Comparison of ENCODE assay signal across 24 mouse cellular contexts in the genomic region with DNA sequence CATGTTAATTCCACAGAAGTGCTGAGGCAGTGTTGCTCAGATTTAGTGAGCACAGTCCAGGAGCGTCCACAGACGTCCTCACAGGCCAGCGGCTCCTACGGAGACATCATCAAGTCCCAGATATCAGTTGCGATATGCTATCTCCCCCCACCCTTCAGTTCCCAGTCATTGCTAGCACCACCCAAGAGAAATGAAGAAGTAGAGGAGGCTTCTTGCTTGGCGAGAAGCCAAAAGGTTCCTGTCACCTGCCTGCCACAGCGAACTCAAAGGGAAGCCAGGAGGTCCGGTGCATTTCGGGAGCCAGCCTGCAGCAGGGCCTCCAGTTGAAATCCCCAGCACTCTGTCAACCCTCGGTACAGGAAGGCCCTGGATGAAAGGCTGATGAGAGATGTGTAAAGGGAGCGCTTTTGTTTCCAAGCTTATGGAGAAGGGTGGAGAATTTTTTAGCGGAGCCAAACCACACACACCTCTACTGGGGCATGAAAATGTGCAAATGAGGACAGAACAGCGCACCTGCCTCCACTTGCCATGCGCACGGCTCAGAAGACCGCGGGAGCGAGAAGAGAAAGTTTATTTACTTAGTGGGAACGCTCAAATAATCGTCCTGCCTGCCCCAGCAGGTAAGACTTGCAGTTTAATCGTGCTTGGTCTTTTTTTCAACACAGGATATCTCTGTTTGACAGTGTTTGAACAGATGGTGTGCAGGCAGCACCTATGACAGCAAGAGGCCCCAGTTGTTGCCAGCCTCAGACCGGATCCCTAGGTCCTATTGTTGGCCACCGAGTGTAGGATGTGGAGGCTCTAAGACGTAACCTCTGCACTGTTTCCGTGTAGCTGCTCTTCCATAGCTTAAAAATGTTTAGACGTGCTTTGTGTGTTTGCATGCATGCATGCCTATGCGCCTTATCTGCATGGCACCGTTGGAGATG. TPM values are rescaled to one million over a fixed set of nuclear protein-coding genes. Genes with fewer than 3 reads are reported as not detected.
DNase-seq lines count a peak whose midpoint lies in the region; ATAC-seq and TF ChIP-seq lines count a peak whose summit lies in the region.
"Had no signal": no experiment of that assay in that cellular context is flagged by ENCODE, and none has a peak within 500 bp of the region (broad histone marks: within the 10 kb centered on the region; RNA-seq: fewer than 3 reads in every experiment).

No protein-coding gene starts in this region.

- H3K9me3 ChIP-seq in lung, postnatal 0 days (ENCODE audit: low read length), result no peaks in the 10 kb centered on the region
- peaks cover 7% of the 10 kb centered on the region; the same call in 1 of the 2 replicates for H3K9me3 ChIP-seq in embryonic facial prominence, embryonic 13.5 days
- H3K9me3 ChIP-seq in intestine, embryonic 15.5 days, result no peaks in the 10 kb centered on the region
- peaks cover 9% of the 10 kb centered on the region for H3K9me3 ChIP-seq in stomach, embryonic 16.5 days (replicated peaks; ENCODE audit: control insufficient read depth, low read length)

- no peak overlapping the region for H3K9ac ChIP-seq in lung, postnatal 0 days (replicated peaks; ENCODE audit: low read depth)
- no peak overlapping the region for H3K9ac ChIP-seq in embryonic facial prominence, embryonic 13.5 days
- H3K9ac ChIP-seq in intestine, embryonic 15.5 days, result no peak overlapping the region
- no peak overlapping the region for H3K9ac ChIP-seq in stomach, embryonic 16.5 days (ENCODE audit: low read length)
- H3K9ac ChIP-seq: forebrain, embryonic 13.5 days had no signal

- 27% methylated on average over 28 of the region's 28 CpGs for WGBS in lung, postnatal 0 days
- 71% methylated on average over 28 of the region's 28 CpGs for WGBS in embryonic facial prominence, embryonic 13.5 days
- WGBS in intestine, embryonic 15.5 days, result 48% methylated on average over 28 of the region's 28 CpGs
- 44% methylated on average over 28 of the region's 28 CpGs for WGBS in stomach, embryonic 16.5 days

- ATAC-seq in lung, postnatal 0 days, result no peak
- peak; percentile 58; the same call in 1 of the 2 replicates for ATAC-seq in embryonic facial prominence, embryonic 13.5 days (ENCODE audit: insufficient number of reproducible peaks, insufficient read depth, low FRiP score, low TSS enrichment, low read depth)
- ATAC-seq in intestine, embryonic 15.5 days, result peak; percentile 49
- peak; percentile 79; the same call in 1 of the 2 replicates for ATAC-seq in stomach, embryonic 16.5 days (ENCODE audit: insufficient read depth, low FRiP score)
- ATAC-seq: activated CD4-positive, CD25-positive, alpha-beta regulatory T cell, adult 4 months; forebrain, embryonic 13.5 days; hindbrain, postnatal 0 days; midbrain, embryonic 16.5 days had no signal

- H3K4me2 ChIP-seq in lung, postnatal 0 days (replicated peaks; ENCODE audit: low read depth, low read length), result peak overlapping the region; percentile 19; the same call in 1 of the 2 replicates
- no peak overlapping the region for H3K4me2 ChIP-seq in embryonic facial prominence, embryonic 13.5 days
- H3K4me2 ChIP-seq in intestine, embryonic 15.5 days (replicated peaks), result peak overlapping the region; percentile 18; the same call in 1 of the 2 replicates
- peak overlapping the region; percentile 17; the same call in 1 of the 2 replicates for H3K4me2 ChIP-seq in stomach, embryonic 16.5 days (ENCODE audit: low read depth, low read length)
- H3K4me2 ChIP-seq: forebrain, embryonic 13.5 days; liver, embryonic 11.5 days had no signal

- no peak overlapping the region for H3K4me3 ChIP-seq in lung, postnatal 0 days (ENCODE audit: low read depth, low read length)
- H3K4me3 ChIP-seq in embryonic facial prominence, embryonic 13.5 days, result no peak overlapping the region
- no peak overlapping the region for H3K4me3 ChIP-seq in intestine, embryonic 15.5 days (replicated peaks)
- H3K4me3 ChIP-seq in stomach, embryonic 16.5 days (replicated peaks; ENCODE audit: low read length), result no peak overlapping the region
- H3K4me3 ChIP-seq: erythroblast, embryonic 14.5 days; forebrain, embryonic 13.5 days; hindbrain, embryonic 10.5 days; megakaryocyte, embryonic 14.5 days had no signal

- H3K27ac ChIP-seq in lung, postnatal 0 days (ENCODE audit: low read length), result no peak overlapping the region
- peak overlapping the region; percentile 33; the same call in 1 of the 2 replicates for H3K27ac ChIP-seq in embryonic facial prominence, embryonic 13.5 days
- no peak overlapping the region for H3K27ac ChIP-seq in intestine, embryonic 15.5 days
- H3K27ac ChIP-seq in stomach, embryonic 16.5 days (ENCODE audit: low read length), result peak overlapping the region; percentile 82
- H3K27ac ChIP-seq: forebrain, embryonic 13.5 days; hindbrain, embryonic 10.5 days; hindbrain, postnatal 0 days had no signal

- H3K4me1 ChIP-seq in lung, postnatal 0 days (ENCODE audit: insufficient read depth, low read depth, low read length), result no peaks in the 10 kb centered on the region
- peaks cover 11% of the 10 kb centered on the region for H3K4me1 ChIP-seq in embryonic facial prominence, embryonic 13.5 days
- H3K4me1 ChIP-seq in intestine, embryonic 15.5 days (replicated peaks), result no peaks in the 10 kb centered on the region
- 0 out of 2 replicates have a peak, but pooled peaks cover 2% of the 10 kb centered on the region for H3K4me1 ChIP-seq in stomach, embryonic 16.5 days (ENCODE audit: control insufficient read depth, insufficient read depth, low read length)
- H3K4me1 ChIP-seq: forebrain, embryonic 13.5 days; megakaryocyte, embryonic 14.5 days had no signal

- TF ChIP-seq CTCF in lung, postnatal 0 days (IDR thresholded peaks at IDR 0.05), result no peak

- no peaks in the 10 kb centered on the region for H3K36me3 ChIP-seq in lung, postnatal 0 days (ENCODE audit: insufficient read depth, low read length)
- H3K36me3 ChIP-seq in embryonic facial prominence, embryonic 13.5 days, result no peaks in the 10 kb centered on the region
- H3K36me3 ChIP-seq in intestine, embryonic 15.5 days, result no peaks in the 10 kb centered on the region
- no peaks in the 10 kb centered on the region for H3K36me3 ChIP-seq in stomach, embryonic 16.5 days (ENCODE audit: control insufficient read depth, insufficient read depth, low read length)
- H3K36me3 ChIP-seq: hindbrain, embryonic 10.5 days had no signal

- no peaks in the 10 kb centered on the region for H3K27me3 ChIP-seq in lung, postnatal 0 days (replicated peaks; ENCODE audit: insufficient read depth, low read length)
- H3K27me3 ChIP-seq in embryonic facial prominence, embryonic 13.5 days, result no peaks in the 10 kb centered on the region
- no peaks in the 10 kb centered on the region for H3K27me3 ChIP-seq in intestine, embryonic 15.5 days (replicated peaks)
- no peaks in the 10 kb centered on the region for H3K27me3 ChIP-seq in stomach, embryonic 16.5 days (ENCODE audit: control insufficient read depth, insufficient read depth, low read length)
- H3K27me3 ChIP-seq: forebrain, embryonic 13.5 days had no signal

- no peak for TF ChIP-seq EP300 in lung, postnatal 0 days (IDR thresholded peaks at IDR 0.05)

- no peak for DNase-seq in lung, postnatal 0 days (ENCODE audit: low spot score)
- DNase-seq in lung, postnatal 36 days, result no peak
- DNase-seq in kidney, postnatal 10 days, result no peak
- DNase-seq in natural killer cell, adult 2 months (ENCODE audit: low spot score in 2 of 2), result no peak
- DNase-seq: adrenal gland, postnatal 25 days; cerebellum, adult 11 months; embryo, embryonic 11 days; gastrocnemius, postnatal 10 days; heart, adult 18-20 months; kidney, adult 8-10 months; kidney, postnatal 25 days; right cerebral cortex, postnatal 25 days had no signal

RNA-seq across cellular contexts. Expression of gene Cldn14, which starts 15.0 kb away (rescaled TPM):
- not detected in 2 replicates for polyA plus RNA-seq in lung, postnatal 0 days (2015; fragmentation: Nextera tagmentation; extraction: Ambion mirVana)
- not detected in 2 replicates for polyA plus RNA-seq in embryonic facial prominence, embryonic 13.5 days (2015; fragmentation: Nextera tagmentation; extraction: Ambion mirVana)
- polyA plus RNA-seq in intestine, embryonic 15.5 days (2015; fragmentation: Nextera tagmentation; extraction: Ambion mirVana), result 0.74 and 0.96 TPM in 2 replicates
- 0.14 TPM in 1 of 2 replicates, not detected in the other for polyA plus RNA-seq in stomach, embryonic 16.5 days (2015; fragmentation: Nextera tagmentation; extraction: Ambion mirVana)
- polyA plus RNA-seq: activated CD4-positive, CD25-positive, alpha-beta regulatory T cell, adult 4 months; forebrain, embryonic 13.5 days; heart, embryonic 14.5 days; hindbrain, embryonic 10.5 days; midbrain, embryonic 16.5 days had no signal

Comparison
In these comparisons a context has a peak if more than half of its experiments do, and no peak if none do; other contexts are left out.
1. H3K27ac ChIP-seq: peak in embryonic facial prominence, embryonic 13.5 days (single experiment) and stomach, embryonic 16.5 days (single experiment); none in lung, postnatal 0 days (single experiment) and intestine, embryonic 15.5 days (single experiment).